In genomic region chr4:133371621-133372277, GRCm38 (mm10) we compare ENCODE assay signal across 8 mouse cellular contexts. TPM values are rescaled to one million over a fixed set of nuclear protein-coding genes. Genes with fewer than 3 reads are reported as not detected.
DNase-seq lines count a peak whose midpoint lies in the region; ATAC-seq and TF ChIP-seq lines count a peak whose summit lies in the region.

No protein-coding gene starts in this region.

- peak overlapping the region; percentile 37; the same call in 1 of the 2 replicates for H3K4me3 ChIP-seq in spleen, adult 2 months (ENCODE audit: extremely low read depth, insufficient read depth, insufficient read length)
- H3K4me3 ChIP-seq in forebrain, postnatal 0 days (ENCODE audit: low read depth, low read length), result peak overlapping the region; percentile 82
- peak overlapping the region; percentile 86 for H3K4me3 ChIP-seq in limb, embryonic 13.5 days
- H3K4me3 ChIP-seq in stomach, embryonic 16.5 days (replicated peaks; ENCODE audit: low read length), result peak overlapping the region; percentile 87

- no peak for ATAC-seq in forebrain, postnatal 0 days
- no peak for ATAC-seq in limb, embryonic 13.5 days (ENCODE audit: low FRiP score, low read depth)
- ATAC-seq in stomach, embryonic 16.5 days (ENCODE audit: insufficient read depth, low FRiP score), result no peak
- ATAC-seq in inflammation-experienced regulatory T-cells, adult 6 months, result no peak

- peak overlapping the region; percentile 33 for H3K9ac ChIP-seq in forebrain, postnatal 0 days
- peak overlapping the region; percentile 89 for H3K9ac ChIP-seq in limb, embryonic 13.5 days
- H3K9ac ChIP-seq in stomach, embryonic 16.5 days (ENCODE audit: low read length), result peak overlapping the region; percentile 95

- no peak overlapping the region for H3K27ac ChIP-seq in spleen, adult 2 months (ENCODE audit: insufficient read depth, low read length)
- H3K27ac ChIP-seq in forebrain, postnatal 0 days (ENCODE audit: low read depth, low read length), result no peak overlapping the region
- no peak overlapping the region for H3K27ac ChIP-seq in limb, embryonic 13.5 days
- no peak overlapping the region for H3K27ac ChIP-seq in stomach, embryonic 16.5 days (ENCODE audit: low read length)

- TF ChIP-seq POLR2A in spleen, adult 2 months (IDR thresholded peaks at IDR 0.05; ENCODE audit: low read depth, low read length), result no peak

- no peak for TF ChIP-seq CTCF in spleen, adult 2 months (IDR thresholded peaks at IDR 0.05; ENCODE audit: extremely low read depth, insufficient read depth, insufficient read length, insufficient replicate concordance)
- TF ChIP-seq CTCF in forebrain, postnatal 0 days (IDR thresholded peaks at IDR 0.05; ENCODE audit: low read depth), result no peak

- no peaks in the 10 kb centered on the region for H3K36me3 ChIP-seq in spleen, adult 2 months (ENCODE audit: control insufficient read depth, insufficient read depth, low read length)
- H3K36me3 ChIP-seq in forebrain, postnatal 0 days (ENCODE audit: insufficient read depth), result no peaks in the 10 kb centered on the region
- H3K36me3 ChIP-seq in limb, embryonic 13.5 days, result peaks cover 10% of the 10 kb centered on the region
- peaks cover 4% of the 10 kb centered on the region; the same call in 1 of the 2 replicates for H3K36me3 ChIP-seq in stomach, embryonic 16.5 days (ENCODE audit: control insufficient read depth, insufficient read depth, low read length)

- 29% methylated on average over 7 of the region's 7 CpGs for WGBS in spleen, adult 2 months
- WGBS in forebrain, postnatal 0 days, result 82% methylated on average over 7 of the region's 7 CpGs
- WGBS in limb, embryonic 13.5 days, result 73% methylated on average over 7 of the region's 7 CpGs
- 54% methylated on average over 7 of the region's 7 CpGs for WGBS in stomach, embryonic 16.5 days

- H3K9me3 ChIP-seq in forebrain, postnatal 0 days (ENCODE audit: low read length), result no peaks in the 10 kb centered on the region
- H3K9me3 ChIP-seq in limb, embryonic 13.5 days, result no peaks in the 10 kb centered on the region
- H3K9me3 ChIP-seq in stomach, embryonic 16.5 days (replicated peaks; ENCODE audit: control insufficient read depth, low read length), result no peaks in the 10 kb centered on the region

- no peaks in the 10 kb centered on the region for H3K27me3 ChIP-seq in spleen, adult 2 months (ENCODE audit: control insufficient read depth, insufficient read depth, low read length)
- H3K27me3 ChIP-seq in forebrain, postnatal 0 days (ENCODE audit: insufficient read depth, low read length), result no peaks in the 10 kb centered on the region
- no peaks in the 10 kb centered on the region for H3K27me3 ChIP-seq in limb, embryonic 13.5 days
- H3K27me3 ChIP-seq in stomach, embryonic 16.5 days (ENCODE audit: control insufficient read depth, insufficient read depth, low read length), result no peaks in the 10 kb centered on the region

- peak overlapping the region; percentile 85 for H3K4me2 ChIP-seq in forebrain, postnatal 0 days (ENCODE audit: low read depth)
- peak overlapping the region; percentile 79 for H3K4me2 ChIP-seq in limb, embryonic 13.5 days (replicated peaks)
- H3K4me2 ChIP-seq in stomach, embryonic 16.5 days (ENCODE audit: low read depth, low read length), result peak overlapping the region; percentile 91

- peaks cover 22% of the 10 kb centered on the region for H3K4me1 ChIP-seq in spleen, adult 2 months (ENCODE audit: control insufficient read depth, insufficient read depth, insufficient read length)
- H3K4me1 ChIP-seq in forebrain, postnatal 0 days (ENCODE audit: insufficient read depth), result peaks cover 34% of the 10 kb centered on the region
- peaks cover 44% of the 10 kb centered on the region for H3K4me1 ChIP-seq in limb, embryonic 13.5 days
- H3K4me1 ChIP-seq in stomach, embryonic 16.5 days (ENCODE audit: control insufficient read depth, insufficient read depth, low read length), result peaks cover 43% of the 10 kb centered on the region

- no peak for DNase-seq in spleen, adult 2 months (ENCODE audit: low read depth in 1 of 2, low spot score in 2 of 2)
- DNase-seq in spleen, postnatal 14 days (ENCODE audit: low spot score in 2 of 2), result no peak
- no peak for DNase-seq in forebrain, postnatal 0 days
- no peak for DNase-seq in adrenal gland, adult 18-20 months (ENCODE audit: low spot score in 2 of 2)
- no peak for DNase-seq in gastrocnemius, adult 18-20 months (ENCODE audit: low spot score)

RNA-seq across cellular contexts. Expression of gene Slc9a1, which starts 2.2 kb away (rescaled TPM):
- polyA plus RNA-seq in spleen, adult 2 months (2012; rRNA removed), result 39.4 and 46.9 TPM in 2 replicates
- 9.7 and 16.0 TPM in 2 replicates for total RNA-seq in forebrain, postnatal 0 days (2014; rRNA removed)
- 7.7 and 10.1 TPM in 2 replicates for polyA plus RNA-seq in forebrain, postnatal 0 days (2015; fragmentation: Nextera tagmentation; extraction: Ambion mirVana)
- 8.1 and 8.8 TPM in 2 replicates for polyA plus RNA-seq in limb, embryonic 13.5 days (2015; fragmentation: Nextera tagmentation; extraction: Ambion mirVana)
- polyA plus RNA-seq in stomach, embryonic 16.5 days (2015; fragmentation: Nextera tagmentation; extraction: Ambion mirVana), result 10.1 and 10.7 TPM in 2 replicates
- 10 to 100 TPM; 13.1 to 14.8 (median 13.3) TPM for polyA plus RNA-seq in inflammation-experienced regulatory T-cells, adult 6 months (2017; shearing (Covaris generic))
- 10 to 100 TPM; 44.5 to 55.0 TPM for total RNA-seq in adrenal gland, adult 18-20 months (2021)
- total RNA-seq in gastrocnemius, adult 18-20 months (2021), result 10 to 100 TPM; 10.0 to 11.4 TPM

RNA-seq across cellular contexts. Expression of gene Wdtc1, which starts 18.5 kb away (rescaled TPM):
- polyA plus RNA-seq in spleen, adult 2 months (2012; rRNA removed), result 33.0 and 33.3 TPM in 2 replicates
- 35.5 and 43.9 TPM in 2 replicates for total RNA-seq in forebrain, postnatal 0 days (2014; rRNA removed)
- 13.0 and 16.3 TPM in 2 replicates for polyA plus RNA-seq in forebrain, postnatal 0 days (2015; fragmentation: Nextera tagmentation; extraction: Ambion mirVana)
- polyA plus RNA-seq in limb, embryonic 13.5 days (2015; fragmentation: Nextera tagmentation; extraction: Ambion mirVana), result 13.3 and 14.1 TPM in 2 replicates
- 12.9 and 14.8 TPM in 2 replicates for polyA plus RNA-seq in stomach, embryonic 16.5 days (2015; fragmentation: Nextera tagmentation; extraction: Ambion mirVana)
- 10 to 100 TPM in 1 of 3 experiments, 1 to 10 TPM in 2; 5.0 to 10.2 (median 8.8) TPM for polyA plus RNA-seq in inflammation-experienced regulatory T-cells, adult 6 months (2017; shearing (Covaris generic))
- total RNA-seq in adrenal gland, adult 18-20 months (2021), result 10 to 100 TPM; 57.6 to 63.6 TPM
- total RNA-seq in gastrocnemius, adult 18-20 months (2021), result 100 to 1,000 TPM in 1 of 2 experiments, 10 to 100 TPM in 1; 99.6 to 102 TPM

Comparison
In these comparisons a context has a peak if more than half of its experiments do, and no peak if none do; other contexts are left out.
1. H3K4me3 ChIP-seq: peak in every context shown above with its lines; median percentile 87 in stomach, embryonic 16.5 days; 86 in limb, embryonic 13.5 days; 82 in forebrain, postnatal 0 days; 37 in spleen, adult 2 months.
2. H3K9ac ChIP-seq: peak in every context shown above with its lines; median percentile 95 in stomach, embryonic 16.5 days; 89 in limb, embryonic 13.5 days; 33 in forebrain, postnatal 0 days.